Mouse (Mus musculus) thymus, postnatal 25 days (tissue): ENCODE data around the gene Slc38a6.

Experiments used
- DNase-seq: peaks from one replicate; pipeline ENCODE4 v3.0.0; 2022

The Slc38a6 gene

DNA sequence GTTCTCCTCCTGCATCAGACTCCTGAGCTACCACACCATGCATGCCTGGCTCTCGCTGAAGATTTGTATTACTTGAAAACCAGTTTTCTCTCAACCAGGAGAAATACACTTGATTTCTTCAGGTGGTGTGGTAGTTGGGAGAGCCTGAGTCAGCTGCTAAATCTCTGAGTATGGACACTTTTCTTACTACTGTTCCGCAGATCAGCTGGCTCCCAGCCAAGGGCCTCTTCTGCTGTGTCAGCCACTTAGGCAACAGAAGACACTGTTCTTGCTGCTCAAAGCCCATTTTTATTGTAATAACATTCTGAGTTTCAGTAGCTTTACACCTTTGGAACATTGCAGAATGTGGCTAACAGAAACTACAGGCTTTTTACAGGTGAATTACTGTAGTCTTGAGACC lies 72.1 kb downstream of the Slc38a6 start:
- no peak for DNase-seq

DNA sequence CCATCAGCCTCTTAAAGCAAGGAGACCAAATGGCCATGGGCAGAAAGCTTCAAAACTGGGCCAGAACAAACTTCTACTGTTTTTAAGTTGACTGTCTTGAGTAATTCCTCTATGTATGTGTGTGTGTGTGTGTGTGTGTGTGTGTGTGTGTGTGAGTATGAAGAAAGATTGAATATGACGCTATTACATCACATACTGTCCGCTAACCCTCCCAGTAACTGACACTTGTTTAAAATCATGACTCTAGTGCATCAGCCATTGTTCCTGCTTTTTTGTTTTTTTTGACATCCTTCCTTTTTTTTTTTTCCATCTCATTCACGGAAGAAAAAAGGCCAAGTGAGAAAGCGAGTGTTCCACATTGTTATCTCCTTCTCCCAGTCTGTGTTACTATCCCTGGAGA lies 72.9 kb downstream of the Slc38a6 start:
- DNase-seq: no peak

- no peak for DNase-seq
Observed at GRCm38 (mm10) chr12:73361201-73361600, 74.6 kb downstream of the Slc38a6 start.

DNA sequence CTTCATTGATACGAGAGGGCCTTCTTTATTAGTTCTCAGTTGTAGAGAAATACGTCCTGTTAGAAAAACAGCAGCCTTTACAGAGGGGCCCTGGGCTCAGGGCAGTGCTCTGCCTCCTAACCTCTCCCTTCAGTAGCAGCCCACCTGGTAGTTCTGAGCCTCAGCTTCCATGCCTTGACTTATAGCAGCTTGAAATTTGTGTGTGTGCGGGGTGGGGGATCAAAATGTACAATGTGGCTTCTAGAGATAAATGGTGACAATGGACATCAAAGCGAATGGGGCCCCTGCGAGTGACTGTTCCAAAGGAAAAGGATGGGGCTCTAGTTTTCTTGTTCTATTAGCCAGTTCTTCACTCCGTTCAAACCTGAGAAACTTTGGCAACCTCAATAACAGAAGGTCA lies 76.8 kb downstream of the Slc38a6 start:
- DNase-seq: no peak

- DNase-seq: no peak
Observed at GRCm38 (mm10) chr12:73363956-73364355, 77.4 kb downstream of the Slc38a6 start.

GRCm38 (mm10) chr12:73366581-73366980 lies 80.0 kb downstream of the Slc38a6 start:
- DNase-seq: no peak

GRCm38 (mm10) chr12:73367460-73368079 lies 81.0 kb downstream of the Slc38a6 start:
- no peak for DNase-seq

GRCm38 (mm10) chr12:73368868-73369608 lies 82.5 kb downstream of the Slc38a6 start:
- no peak for DNase-seq

- no peak for DNase-seq
Observed at GRCm38 (mm10) chr12:73370367-73370944, 83.9 kb downstream of the Slc38a6 start.

- DNase-seq: no peak
Observed at GRCm38 (mm10) chr12:73371132-73371531, 84.6 kb downstream of the Slc38a6 start.

GRCm38 (mm10) chr12:73378026-73378425 lies 91.4 kb downstream of the Slc38a6 start:
- no peak for DNase-seq

GRCm38 (mm10) chr12:73378724-73379355 lies 92.3 kb downstream of the Slc38a6 start:
- DNase-seq: no peak

DNA sequence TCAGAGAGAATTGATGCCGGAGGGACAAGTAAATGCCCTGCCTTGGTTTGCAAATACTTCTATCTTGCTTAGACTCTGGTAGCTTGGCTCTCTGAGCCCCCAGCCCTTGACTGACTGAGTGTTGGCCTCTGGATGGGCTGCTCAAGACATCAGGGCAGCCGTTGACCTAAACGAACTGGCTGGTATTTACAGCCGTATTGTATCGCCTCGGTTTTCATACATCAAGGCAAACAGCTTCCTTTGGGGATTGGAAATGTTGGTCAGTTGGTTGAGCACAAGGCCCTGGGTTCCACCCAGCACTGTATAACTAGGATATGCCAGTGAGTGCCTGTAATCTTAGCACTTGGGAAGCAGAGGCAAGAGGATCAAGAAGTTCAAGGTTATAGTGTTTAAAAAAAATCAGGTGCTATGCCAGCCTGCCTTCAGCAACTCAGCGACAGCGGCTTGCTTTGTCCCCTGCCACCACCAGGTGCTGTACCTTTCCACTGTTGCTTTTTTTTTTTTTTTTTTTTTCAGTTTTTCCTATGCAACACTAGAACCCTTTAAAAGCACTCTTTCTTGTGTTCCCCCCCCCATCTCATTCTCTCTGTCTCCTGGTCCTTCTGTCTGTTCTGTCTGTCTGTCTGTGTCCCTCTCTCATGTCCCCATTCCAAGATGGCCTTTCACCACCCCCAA lies 94.2 kb downstream of the Slc38a6 start:
- peak; percentile 38 for DNase-seq

- peak; percentile 59 for DNase-seq
Observed at GRCm38 (mm10) chr12:73381452-73381851, 94.9 kb downstream of the Slc38a6 start.

GRCm38 (mm10) chr12:73382290-73383178 lies 96.0 kb downstream of the Slc38a6 start:
- DNase-seq: peak; percentile 80

- DNase-seq: no peak
Observed at GRCm38 (mm10) chr12:73383179-73383510, 96.6 kb downstream of the Slc38a6 start.

DNA sequence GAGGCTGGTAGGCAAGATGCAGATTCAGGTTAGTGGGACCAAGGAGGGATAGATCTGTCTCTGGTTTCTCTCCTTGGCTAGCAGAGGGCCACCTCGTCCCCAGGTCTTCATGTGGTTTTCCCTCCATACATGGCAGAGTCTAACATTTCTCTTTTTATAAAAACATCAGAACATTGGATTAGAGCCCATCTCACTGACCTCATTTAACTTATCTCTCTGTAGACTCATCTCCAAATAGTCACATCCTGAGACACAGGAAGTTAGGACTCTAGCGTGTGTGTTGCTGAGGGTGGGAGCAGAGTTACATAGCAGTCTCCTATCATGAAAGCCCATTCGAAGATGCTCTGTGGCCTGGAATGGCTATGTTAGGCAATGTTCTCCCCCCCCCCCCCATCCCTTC lies 97.3 kb downstream of the Slc38a6 start:
- peak; percentile 37 for DNase-seq

DNA sequence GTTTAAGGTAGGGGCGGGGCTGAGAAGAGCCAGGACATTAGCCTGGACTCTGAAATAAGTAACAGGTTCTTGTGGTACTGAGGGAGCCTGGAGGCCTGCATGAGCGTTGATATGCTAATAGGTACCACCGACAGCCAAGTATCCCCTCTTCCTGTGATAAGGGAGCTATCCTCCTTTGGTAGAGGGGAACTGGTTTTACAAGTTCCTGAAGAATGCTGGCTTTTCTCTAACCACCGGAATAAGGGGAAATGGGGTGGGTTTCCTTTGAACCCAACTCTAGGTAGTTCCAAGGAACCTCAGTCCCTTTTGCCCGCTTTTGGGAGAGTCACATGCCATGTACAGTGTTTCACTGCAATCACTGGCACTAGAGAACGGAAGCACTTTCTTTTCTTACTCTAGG lies 98.2 kb downstream of the Slc38a6 start:
- no peak for DNase-seq

DNA sequence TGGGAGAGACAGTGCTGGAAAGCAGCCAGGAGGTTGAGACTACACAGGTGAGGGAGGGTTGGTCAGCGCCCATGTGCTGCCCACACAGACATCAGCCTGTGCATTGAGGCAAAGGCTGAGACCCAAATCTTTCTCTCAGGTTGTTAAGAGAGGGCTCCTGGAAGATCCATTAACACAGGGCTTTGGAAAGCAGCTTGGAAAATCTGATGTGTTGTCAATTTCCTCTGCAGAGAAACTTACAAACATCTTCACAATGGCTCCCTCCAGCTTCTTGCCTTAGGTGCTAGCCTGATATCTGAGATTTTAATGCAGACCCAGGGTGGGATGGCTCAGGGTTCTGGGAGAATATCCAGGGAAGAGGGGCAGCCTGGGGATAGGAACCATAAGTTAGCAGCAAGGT lies 105.9 kb downstream of the Slc38a6 start:
- no peak for DNase-seq

DNA sequence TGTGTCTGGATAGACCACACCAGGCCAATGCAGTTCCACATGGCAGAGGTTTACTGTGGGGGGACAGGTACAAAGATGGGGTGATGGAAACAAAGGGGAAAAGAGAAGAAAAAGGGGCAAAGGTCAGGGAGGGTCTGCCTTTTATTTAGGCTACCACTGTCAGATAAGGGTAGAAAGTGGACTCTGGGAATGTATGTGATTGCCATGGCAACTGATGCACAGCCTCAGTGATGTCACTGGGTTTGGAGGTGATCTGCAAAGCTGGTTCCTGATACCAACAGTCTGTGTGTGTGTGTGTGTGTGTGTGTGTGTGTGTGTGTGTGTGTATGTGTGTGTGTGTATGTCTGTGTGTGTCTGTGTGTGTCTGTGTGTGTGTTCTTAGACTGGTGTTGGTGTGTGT lies 106.4 kb downstream of the Slc38a6 start:
- no peak for DNase-seq

DNA sequence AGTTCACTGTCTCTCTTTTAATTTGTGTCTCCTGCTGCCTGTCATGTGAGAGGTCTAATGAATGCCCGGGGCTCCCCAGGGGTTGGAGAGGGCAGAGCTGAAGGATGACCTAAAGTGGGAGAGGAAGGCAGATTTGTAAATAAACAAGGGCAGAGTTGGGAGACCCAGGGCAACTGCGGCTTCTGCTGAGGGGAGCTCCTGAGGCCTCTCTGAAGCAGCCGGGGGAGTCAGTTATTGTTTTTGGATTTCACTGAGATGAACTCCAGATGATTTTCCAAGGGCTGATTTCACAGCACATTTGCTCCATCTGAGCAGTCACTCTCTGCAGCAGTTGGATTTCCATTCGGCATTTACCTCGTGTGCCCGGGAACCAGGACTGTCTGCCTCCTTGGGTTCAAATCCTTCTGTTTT lies 107.3 kb downstream of the Slc38a6 start:
- no peak for DNase-seq

GRCm38 (mm10) chr12:73394571-73394970 lies 108.0 kb downstream of the Slc38a6 start:
- DNase-seq: no peak
